Mouse (Mus musculus): Measurements from ENCODE around the gene Olfr1447. TPM values are rescaled to one million over a fixed set of nuclear protein-coding genes. Genes with fewer than 3 reads are reported as not detected.

Olfr1447 gene
- not detected in 2 replicates for polyA plus RNA-seq (2016; fragmentation: Nextera tagmentation; extraction: Ambion mirVana)

- H3K4me3 ChIP-seq: no peak within 1 kb of the TSS
Observed at GRCm38 (mm10) chr19:12903643-12904042, at the start of gene Olfr1447. Olfr1447 (minus strand) TSS chr19:12903743.

GRCm38 (mm10) chr19:12949958-12950357, 46.4 kb upstream of the Olfr1447 start, which contains the start of gene Olfr1450:
Olfr1450 (plus strand) TSS chr19:12950258.
- no peak for DNase-seq (ENCODE audit: low spot score)
- Histone ChIP-seq H3K9me3 (replicated peaks) (peaks cover 4% of the 10 kb centered on the region; the same call in 1 of the 2 replicates), H3K27ac (no peak within 1 kb of the TSS), H3K4me3 (no peak within 1 kb of the TSS), H3K4me1 (no peaks in the 10 kb centered on the region), H3K36me3 (no peaks in the 10 kb centered on the region), H3K27me3 (ENCODE audit: low read depth, poor library complexity, severe bottlenecking) (no peaks in the 10 kb centered on the region)
- WGBS: 83% methylated on average over 1 of the region's 1 CpGs

More at GRCm38 (mm10) chr19:12903643-12904042, at the start of gene Olfr1447:
- H3K4me1 ChIP-seq: no peaks in the 10 kb centered on the region
- WGBS: 98% methylated on average over 1 of the region's 1 CpGs
- H3K27ac ChIP-seq: no peak within 1 kb of the TSS
- H3K27me3 ChIP-seq (ENCODE audit: low read depth, poor library complexity, severe bottlenecking): no peaks in the 10 kb centered on the region
- H3K36me3 ChIP-seq: no peaks in the 10 kb centered on the region
- DNase-seq (ENCODE audit: low spot score): no peak
- no peaks in the 10 kb centered on the region for H3K9me3 ChIP-seq (replicated peaks)

GRCm38 (mm10) chr19:12930540-12930939, 27.0 kb upstream of the Olfr1447 start, which contains the start of gene Olfr1449:
Olfr1449 (plus strand) TSS chr19:12930840.
- Histone ChIP-seq H3K9me3 (replicated peaks) (no peaks in the 10 kb centered on the region), H3K27ac (no peak within 1 kb of the TSS), H3K36me3 (no peaks in the 10 kb centered on the region), H3K4me1 (no peaks in the 10 kb centered on the region), H3K4me3 (no peak within 1 kb of the TSS), H3K27me3 (ENCODE audit: low read depth, poor library complexity, severe bottlenecking) (no peaks in the 10 kb centered on the region)
- DNase-seq (ENCODE audit: low spot score): no peak

- Histone ChIP-seq H3K27ac (no peak within 1 kb of the TSS), H3K36me3 (no peaks in the 10 kb centered on the region)
- 84% methylated on average over 1 of the region's 1 CpGs for WGBS
Observed at GRCm38 (mm10) chr19:12924319-12924718, 20.8 kb upstream of the Olfr1447 start, which contains the start of gene Olfr1448. Olfr1448 (minus strand) TSS chr19:12924419.

GRCm38 (mm10) chr19:12893424-12893823, 10.1 kb downstream of the Olfr1447 start, which contains the start of gene Olfr1446:
Olfr1446 (minus strand) TSS chr19:12893524.
- H3K4me1 ChIP-seq: no peaks in the 10 kb centered on the region
- H3K27me3 ChIP-seq (ENCODE audit: low read depth, poor library complexity, severe bottlenecking): no peaks in the 10 kb centered on the region
- no peak within 1 kb of the TSS for H3K27ac ChIP-seq
- no peaks in the 10 kb centered on the region for H3K9me3 ChIP-seq (replicated peaks)
- WGBS: 85% methylated on average over 1 of the region's 1 CpGs
- H3K36me3 ChIP-seq: no peaks in the 10 kb centered on the region
- DNase-seq (ENCODE audit: low spot score): no peak
- no peak within 1 kb of the TSS for H3K4me3 ChIP-seq

More at GRCm38 (mm10) chr19:12924319-12924718, 20.8 kb upstream of the Olfr1447 start, which contains the start of gene Olfr1448:
- DNase-seq (ENCODE audit: low spot score): no peak
- Histone ChIP-seq H3K4me1 (no peaks in the 10 kb centered on the region), H3K27me3 (ENCODE audit: low read depth, poor library complexity, severe bottlenecking) (no peaks in the 10 kb centered on the region), H3K9me3 (replicated peaks) (no peaks in the 10 kb centered on the region), H3K4me3 (no peak within 1 kb of the TSS)

- no peak for DNase-seq (ENCODE audit: low spot score)
- H3K9me3 ChIP-seq (replicated peaks): no peaks in the 10 kb centered on the region
- no peaks in the 10 kb centered on the region for H3K36me3 ChIP-seq
- no peak within 1 kb of the TSS for H3K4me3 ChIP-seq
- H3K4me1 ChIP-seq: no peaks in the 10 kb centered on the region
- H3K27ac ChIP-seq: no peak within 1 kb of the TSS
- WGBS: 88% methylated on average over 2 of the region's 2 CpGs
- H3K27me3 ChIP-seq (ENCODE audit: low read depth, poor library complexity, severe bottlenecking): no peaks in the 10 kb centered on the region
Observed at GRCm38 (mm10) chr19:12883555-12883954, 20.0 kb downstream of the Olfr1447 start, which contains the start of gene Olfr1445. Olfr1445 (plus strand) TSS chr19:12883855.

GRCm38 (mm10) chr19:12856983-12857382, 46.6 kb downstream of the Olfr1447 start, which contains the start of gene Olfr1444:
Olfr1444 (plus strand) TSS chr19:12857283.
- Histone ChIP-seq H3K36me3 (no peaks in the 10 kb centered on the region), H3K4me1 (no peaks in the 10 kb centered on the region), H3K27me3 (ENCODE audit: low read depth, poor library complexity, severe bottlenecking) (no peaks in the 10 kb centered on the region), H3K4me3 (no peak within 1 kb of the TSS), H3K27ac (no peak within 1 kb of the TSS), H3K9me3 (replicated peaks) (no peaks in the 10 kb centered on the region)
- WGBS: 47% methylated on average over 1 of the region's 1 CpGs
- DNase-seq (ENCODE audit: low spot score): no peak

Other genes starting within 250 kb of the Olfr1447 start
- not detected in 2 replicates for gene Olfr1442, start 233.3 kb downstream of the Olfr1447 start, polyA plus RNA-seq (2016; fragmentation: Nextera tagmentation; extraction: Ambion mirVana)
- not detected in 2 replicates for gene Olfr1443, start 225.6 kb downstream of the Olfr1447 start, polyA plus RNA-seq (2016; fragmentation: Nextera tagmentation; extraction: Ambion mirVana)
- gene Keg1, start 208.0 kb downstream of the Olfr1447 start, polyA plus RNA-seq (2016; fragmentation: Nextera tagmentation; extraction: Ambion mirVana): not detected in 2 replicates
- gene Cntf, start 138.1 kb downstream of the Olfr1447 start, polyA plus RNA-seq (2016; fragmentation: Nextera tagmentation; extraction: Ambion mirVana): 1.8 and 2.2 TPM in 2 replicates
- 11.0 and 13.5 TPM in 2 replicates for gene Zfp91, start 107.6 kb downstream of the Olfr1447 start, polyA plus RNA-seq (2016; fragmentation: Nextera tagmentation; extraction: Ambion mirVana)
- 0.68 and 0.78 TPM in 2 replicates for gene Lpxn, start 107.5 kb downstream of the Olfr1447 start, polyA plus RNA-seq (2016; fragmentation: Nextera tagmentation; extraction: Ambion mirVana)
- gene Gm5244, start 57.1 kb downstream of the Olfr1447 start, polyA plus RNA-seq (2016; fragmentation: Nextera tagmentation; extraction: Ambion mirVana): not detected in 2 replicates
- gene Olfr1444, start 46.5 kb downstream of the Olfr1447 start, polyA plus RNA-seq (2016; fragmentation: Nextera tagmentation; extraction: Ambion mirVana): not detected in 2 replicates
- gene Olfr1445, start 19.9 kb downstream of the Olfr1447 start, polyA plus RNA-seq (2016; fragmentation: Nextera tagmentation; extraction: Ambion mirVana): not detected in 2 replicates
- not detected in 2 replicates for gene Olfr1446, start 10.2 kb downstream of the Olfr1447 start, polyA plus RNA-seq (2016; fragmentation: Nextera tagmentation; extraction: Ambion mirVana)
- gene Olfr1448, start 20.7 kb upstream of the Olfr1447 start, polyA plus RNA-seq (2016; fragmentation: Nextera tagmentation; extraction: Ambion mirVana): not detected in 2 replicates
- not detected in 2 replicates for gene Olfr1449, start 27.1 kb upstream of the Olfr1447 start, polyA plus RNA-seq (2016; fragmentation: Nextera tagmentation; extraction: Ambion mirVana)
- not detected in 2 replicates for gene Olfr1450, start 46.5 kb upstream of the Olfr1447 start, polyA plus RNA-seq (2016; fragmentation: Nextera tagmentation; extraction: Ambion mirVana)
- not detected in 2 replicates for gene Olfr1451, start 91.3 kb upstream of the Olfr1447 start, polyA plus RNA-seq (2016; fragmentation: Nextera tagmentation; extraction: Ambion mirVana)
- not detected in 2 replicates for gene Olfr1453, start 124.6 kb upstream of the Olfr1447 start, polyA plus RNA-seq (2016; fragmentation: Nextera tagmentation; extraction: Ambion mirVana)
- gene Olfr1454, start 156.9 kb upstream of the Olfr1447 start, polyA plus RNA-seq (2016; fragmentation: Nextera tagmentation; extraction: Ambion mirVana): not detected in 2 replicates
- gene Olfr1457, start 194.1 kb upstream of the Olfr1447 start, polyA plus RNA-seq (2016; fragmentation: Nextera tagmentation; extraction: Ambion mirVana): not detected in 2 replicates
- gene Olfr1458, start 203.0 kb upstream of the Olfr1447 start, polyA plus RNA-seq (2016; fragmentation: Nextera tagmentation; extraction: Ambion mirVana): not detected in 2 replicates
- not detected in 2 replicates for gene Olfr1459, start 245.8 kb upstream of the Olfr1447 start, polyA plus RNA-seq (2016; fragmentation: Nextera tagmentation; extraction: Ambion mirVana)

Data from limb, embryonic 10.5 days (tissue).